Mouse (Mus musculus): ENCODE data around the gene Cdc40.

Cdc40 gene

DNA sequence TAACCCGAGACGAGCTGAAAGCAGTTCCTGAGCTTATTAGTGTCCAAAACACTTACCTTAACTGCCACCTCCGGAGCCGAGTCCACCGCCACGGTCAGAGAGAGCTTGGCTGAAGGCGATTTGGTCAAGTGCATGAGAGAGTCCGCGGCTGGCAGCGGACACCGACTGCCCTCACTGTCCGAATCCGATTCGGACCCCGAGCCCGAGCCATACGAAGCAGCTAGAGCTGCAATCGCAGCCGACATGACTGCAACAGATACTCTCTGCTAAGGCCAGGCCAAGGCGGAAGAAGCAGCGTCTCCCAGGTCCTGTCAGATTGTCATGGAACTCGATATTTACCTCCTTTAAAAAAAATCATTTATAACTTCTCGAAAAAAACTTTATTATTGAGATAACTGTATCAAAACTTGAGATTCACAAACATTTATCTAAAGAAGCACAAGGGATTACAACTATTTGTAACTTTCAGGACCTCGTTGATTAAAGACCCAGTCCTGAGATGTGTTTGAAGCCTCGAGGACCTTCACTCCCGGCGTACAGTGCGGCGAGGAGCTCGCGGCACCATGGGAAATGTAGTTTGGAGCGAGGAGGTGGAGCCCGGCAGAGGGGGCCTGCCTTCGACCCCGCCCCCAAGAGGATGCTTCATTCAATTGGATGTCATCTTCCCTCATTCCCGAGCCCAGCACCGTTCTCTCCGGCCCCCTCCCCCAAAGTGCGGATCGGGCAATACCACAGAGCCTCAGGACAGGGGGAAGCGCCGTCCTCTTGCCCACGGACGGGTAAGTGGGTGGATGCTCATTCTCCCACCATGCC is at the start of gene Cdc40, which contains the start of gene Wasf1:
Gene Cdc40 (minus strand): TSS at position 481 of the 813 bp plus-strand sequence.
Gene Wasf1 (plus strand): TSS at position 645 of the 813 bp plus-strand sequence.
- DNase-seq (ENCODE audit: low spot score) = peak; percentile 99

DNA sequence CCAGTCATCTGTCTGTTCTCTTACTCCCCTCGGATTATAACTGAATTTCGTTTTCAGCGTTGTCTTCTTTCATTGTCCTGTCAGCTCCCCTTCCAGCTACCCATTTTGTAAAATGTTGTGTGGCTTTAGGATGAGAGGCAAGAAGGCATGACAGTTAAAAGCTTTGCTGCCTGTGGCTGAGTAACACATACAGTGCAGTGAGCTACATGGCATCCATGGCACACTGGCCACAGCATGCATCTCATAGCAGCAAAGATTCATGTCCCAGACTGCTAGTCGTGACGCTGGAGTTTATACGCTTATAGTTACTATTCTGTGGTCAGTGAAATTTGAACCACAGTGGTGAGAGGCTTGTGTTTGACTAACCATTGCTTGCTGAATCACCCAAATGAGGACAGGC is 36.4 kb upstream of the Cdc40 start:
- DNase-seq (ENCODE audit: low spot score) = no peak

DNA sequence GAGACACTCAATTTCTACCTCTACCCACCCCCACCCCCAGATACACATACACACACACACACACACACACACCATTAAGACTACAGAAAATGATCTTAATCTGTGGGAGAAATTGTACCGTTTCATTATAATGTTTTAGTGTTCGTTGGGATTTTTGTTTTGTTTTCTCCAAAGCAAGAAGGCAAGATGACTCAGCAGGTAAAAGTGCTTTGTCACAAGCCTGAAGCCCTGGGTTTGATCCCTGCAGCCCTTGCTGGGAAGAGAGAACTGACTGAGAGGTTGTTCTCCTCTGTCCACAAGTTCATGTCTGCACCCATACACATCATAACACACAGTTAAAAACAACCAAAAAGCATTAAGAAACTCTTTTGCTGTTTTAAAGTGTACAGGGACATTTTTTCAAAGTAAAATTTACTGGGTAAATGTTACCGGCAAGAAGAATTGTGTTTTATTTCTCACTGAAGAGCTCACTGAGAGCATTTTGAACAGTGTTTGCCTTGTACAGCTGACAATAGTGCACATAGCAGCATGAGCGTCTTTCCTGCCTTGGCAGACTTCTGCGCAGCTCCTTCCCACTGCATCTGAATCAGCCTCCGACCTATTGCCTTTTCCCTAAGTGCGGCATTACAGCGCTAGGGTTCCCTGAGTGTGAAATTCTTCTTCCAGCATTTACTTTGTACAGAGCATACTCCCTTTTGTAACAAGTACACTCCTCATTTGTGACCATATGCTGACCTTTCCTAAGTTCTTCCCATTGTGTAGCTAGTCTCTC is 35.7 kb upstream of the Cdc40 start:
- DNase-seq (ENCODE audit: low spot score) = no peak

DNA sequence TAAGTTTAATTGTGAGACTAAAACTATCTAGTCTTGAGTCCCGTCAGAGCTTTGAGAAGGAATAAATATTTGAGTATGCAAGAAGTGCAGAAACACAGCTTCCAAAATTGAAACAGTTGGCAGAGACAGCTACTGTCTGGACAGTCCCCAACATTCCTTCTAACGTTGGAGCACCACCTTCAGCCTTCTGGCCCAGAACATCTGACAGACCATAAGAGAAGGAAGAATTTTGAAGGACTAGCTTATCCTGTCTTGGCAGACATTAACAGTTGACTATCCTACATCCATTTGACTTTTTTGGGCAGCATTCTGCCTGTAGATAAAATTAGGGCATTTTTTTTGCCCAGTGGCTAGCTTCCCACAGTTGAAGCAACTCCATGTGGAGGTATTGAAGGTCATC is 32.1 kb upstream of the Cdc40 start:
- no peak for DNase-seq (ENCODE audit: low spot score)

GRCm38 (mm10) chr10:40910811-40911210 is 27.7 kb upstream of the Cdc40 start:
- no peak for DNase-seq (ENCODE audit: low spot score)

DNA sequence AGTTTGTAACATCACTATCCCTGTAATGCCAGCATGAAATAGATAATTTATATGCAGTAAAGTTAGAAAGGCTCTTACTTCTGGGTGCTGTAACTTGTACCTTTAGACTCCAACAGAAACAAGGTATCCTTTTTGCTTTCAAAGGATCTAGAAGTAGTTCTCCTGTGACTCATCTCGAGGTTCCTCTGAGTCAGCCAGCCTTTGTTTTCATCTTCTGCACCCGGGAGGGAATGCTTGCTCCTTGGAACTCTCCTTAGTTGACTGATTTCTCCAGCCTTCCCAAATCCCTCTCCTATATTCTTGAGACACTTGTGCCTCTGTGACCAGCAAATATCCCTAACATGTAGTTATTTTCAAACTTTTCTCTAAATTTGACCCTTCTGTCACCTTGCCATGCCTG is 25.5 kb upstream of the Cdc40 start:
- no peak for DNase-seq (ENCODE audit: low spot score)

DNA sequence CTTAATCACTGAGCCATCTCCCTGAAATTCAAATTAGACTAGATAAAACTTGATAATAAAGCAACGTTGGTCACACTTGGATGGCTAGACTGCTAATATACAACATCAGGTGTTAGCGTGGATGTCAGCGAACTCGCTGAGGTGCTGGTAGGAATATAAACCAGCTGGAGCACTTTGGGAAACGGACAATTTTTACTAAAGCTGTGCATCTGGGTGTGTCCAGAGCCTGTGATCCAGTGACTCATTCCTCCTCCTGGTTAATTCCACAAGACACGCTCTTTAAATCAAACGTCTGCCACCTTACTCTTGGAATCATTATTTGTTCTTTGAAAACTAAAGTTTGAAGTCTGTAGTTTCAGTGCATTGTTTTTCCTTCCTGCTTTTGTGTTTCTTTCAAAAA is 23.7 kb upstream of the Cdc40 start:
- DNase-seq (ENCODE audit: low spot score) = no peak

GRCm38 (mm10) chr10:40906131-40906530 is 23.0 kb upstream of the Cdc40 start:
- DNase-seq (ENCODE audit: low spot score) = no peak

DNA sequence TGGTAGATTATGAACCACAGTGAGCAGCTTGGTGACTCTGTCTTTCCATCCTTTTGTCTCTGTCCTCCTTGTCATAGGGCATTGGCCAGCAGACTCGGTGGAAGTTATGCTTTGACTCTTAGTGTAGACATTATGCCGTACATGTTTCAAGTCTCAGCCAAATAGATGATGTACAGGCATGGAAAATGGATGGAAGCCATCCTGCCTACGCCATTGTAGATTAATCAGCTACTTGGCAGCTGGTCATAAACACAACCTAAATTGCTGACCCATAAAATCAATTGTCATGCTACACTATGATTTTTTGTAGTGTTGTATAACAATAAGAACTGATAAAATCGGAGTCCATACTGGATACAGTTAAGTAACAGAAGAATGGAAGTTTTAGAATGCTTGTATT is 18.7 kb upstream of the Cdc40 start:
- no peak for DNase-seq (ENCODE audit: low spot score)

- no peak for DNase-seq (ENCODE audit: low spot score)
Measured at GRCm38 (mm10) chr10:40896656-40897055, 13.5 kb upstream of the Cdc40 start.

DNA sequence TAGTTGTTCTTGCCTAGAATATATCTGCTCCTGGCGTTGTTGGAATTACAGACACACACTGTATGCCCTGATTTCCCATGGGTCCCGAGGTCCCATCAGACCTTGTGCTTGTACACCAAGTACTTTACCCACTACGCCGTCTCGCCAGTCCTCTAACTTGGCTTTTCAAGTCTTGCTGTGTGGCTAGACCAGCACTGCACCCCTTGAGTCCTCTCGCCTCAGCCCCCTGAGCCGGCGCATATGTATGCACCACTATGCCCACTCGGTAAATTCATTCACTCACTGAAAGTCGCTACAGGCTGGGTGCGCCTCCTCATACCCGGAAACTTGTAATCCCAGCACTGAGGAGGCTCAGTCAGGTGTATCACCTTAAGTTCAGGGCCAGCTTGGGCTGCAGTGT is 12.7 kb upstream of the Cdc40 start:
- DNase-seq (ENCODE audit: low spot score) = no peak

GRCm38 (mm10) chr10:40889146-40889545 is 6.0 kb upstream of the Cdc40 start:
- no peak for DNase-seq (ENCODE audit: low spot score)

DNA sequence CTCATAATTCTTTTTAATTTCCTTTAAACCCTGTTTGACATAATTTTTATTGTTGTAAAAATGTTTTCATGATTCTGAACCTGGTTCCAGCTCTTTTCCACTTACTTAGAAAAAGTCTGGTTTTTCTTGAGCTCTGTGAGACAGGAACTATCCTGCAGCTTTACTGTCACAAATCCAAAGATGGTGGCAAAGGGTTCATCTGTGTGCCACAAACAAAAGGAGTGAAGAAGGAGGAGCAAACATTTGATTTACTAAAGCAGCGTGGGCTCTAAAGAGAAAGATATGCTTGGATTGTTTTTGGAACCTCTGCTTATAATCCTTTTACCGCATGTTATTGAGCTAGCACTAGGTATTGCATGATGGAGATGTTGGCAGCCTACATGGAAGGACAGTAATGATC is 4.2 kb upstream of the Cdc40 start:
- DNase-seq (ENCODE audit: low spot score) = no peak

GRCm38 (mm10) chr10:40885432-40885831 is 2.3 kb upstream of the Cdc40 start:
- DNase-seq (ENCODE audit: low spot score) = no peak

- peak; percentile 57 for DNase-seq (ENCODE audit: low spot score)
Measured at GRCm38 (mm10) chr10:40884279-40884806, 1.2 kb upstream of the Cdc40 start.

DNA sequence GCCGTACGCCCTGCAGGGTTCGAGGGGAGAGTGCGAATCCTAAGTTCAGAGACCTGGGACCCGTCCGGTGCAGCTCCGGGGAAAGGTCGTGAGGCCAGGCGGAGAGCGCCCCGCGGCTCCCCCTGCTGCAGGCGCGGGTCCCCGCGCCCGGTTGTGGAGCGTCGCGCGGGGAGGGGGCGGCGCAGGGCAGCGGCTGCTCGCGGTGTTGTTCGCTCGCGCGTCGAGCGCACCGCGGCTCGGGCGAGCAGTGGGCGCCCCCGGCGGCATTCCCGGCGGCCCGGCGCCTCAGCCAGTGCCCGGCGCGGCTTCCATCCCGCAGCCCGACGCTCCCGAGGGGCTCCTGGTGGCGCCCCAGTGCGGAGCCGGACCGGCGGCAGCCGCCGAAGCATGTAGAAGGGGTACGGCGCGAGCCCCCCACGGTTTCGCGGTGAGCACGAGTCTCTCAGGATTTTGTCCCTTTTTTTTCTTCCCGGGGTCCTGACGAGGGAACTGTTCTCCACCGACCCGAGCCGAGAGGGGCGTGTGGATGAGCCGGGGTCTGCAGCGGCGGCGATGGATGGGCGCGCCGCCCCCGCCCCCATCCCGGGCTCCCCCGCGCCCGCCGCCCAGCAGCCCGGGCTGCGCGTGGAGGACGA is 650 bp upstream of the Cdc40 start:
- no peak for DNase-seq (ENCODE audit: low spot score)

GRCm38 (mm10) chr10:40882333-40882732 is 778 bp downstream of the Cdc40 start:
- no peak for DNase-seq (ENCODE audit: low spot score)

GRCm38 (mm10) chr10:40881236-40881635 is 1.9 kb downstream of the Cdc40 start:
- no peak for DNase-seq (ENCODE audit: low spot score)

- no peak for DNase-seq (ENCODE audit: low spot score)
Measured at GRCm38 (mm10) chr10:40879969-40880368, 3.1 kb downstream of the Cdc40 start.

- no peak for DNase-seq (ENCODE audit: low spot score)
Measured at GRCm38 (mm10) chr10:40878246-40878645, 4.9 kb downstream of the Cdc40 start.

DNA sequence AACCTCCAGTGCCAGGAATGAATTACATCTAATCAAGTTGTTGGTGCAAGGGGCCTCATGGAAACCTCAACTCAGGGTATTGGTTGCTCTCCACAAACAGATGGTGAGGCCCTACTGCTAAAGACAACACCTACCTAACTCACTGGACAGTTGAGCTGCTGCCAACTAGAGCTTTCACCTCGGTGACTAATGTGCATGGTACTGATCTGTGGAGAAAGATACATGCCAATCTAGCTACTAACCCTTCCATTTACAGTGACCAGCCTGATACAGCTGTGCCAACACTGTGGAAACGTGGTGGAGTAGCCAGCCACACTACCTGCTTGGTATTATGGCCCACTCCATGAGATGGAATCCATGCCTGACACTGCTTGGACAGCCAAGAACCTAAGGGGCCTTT is 11.1 kb downstream of the Cdc40 start:
- no peak for DNase-seq (ENCODE audit: low spot score)

GRCm38 (mm10) chr10:40871301-40871700 is 11.8 kb downstream of the Cdc40 start:
- no peak for DNase-seq (ENCODE audit: low spot score)

DNA sequence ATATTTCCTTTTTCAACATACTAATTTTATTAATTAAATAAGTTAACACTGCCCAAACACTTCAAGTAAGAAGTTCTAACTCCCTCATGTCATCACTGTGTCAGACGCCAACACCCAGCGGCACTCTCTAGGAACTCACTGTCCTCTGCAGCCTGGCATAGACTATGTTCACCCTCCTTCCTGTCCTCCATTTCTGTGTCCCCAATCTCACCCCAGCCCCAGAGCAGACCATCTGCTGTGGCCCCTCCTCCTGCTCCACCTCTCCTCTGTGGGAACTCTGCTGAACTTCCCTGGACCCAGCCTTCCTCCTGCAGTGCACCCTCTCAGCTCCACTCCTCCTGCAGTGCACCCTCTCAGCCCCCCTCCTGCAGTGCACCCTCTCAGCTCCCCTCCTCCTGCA is 15.0 kb downstream of the Cdc40 start:
- no peak for DNase-seq (ENCODE audit: low spot score)
